Mouse (Mus musculus): Measurements from ENCODE around the gene Zswim1.

Gene Zswim1

DNA sequence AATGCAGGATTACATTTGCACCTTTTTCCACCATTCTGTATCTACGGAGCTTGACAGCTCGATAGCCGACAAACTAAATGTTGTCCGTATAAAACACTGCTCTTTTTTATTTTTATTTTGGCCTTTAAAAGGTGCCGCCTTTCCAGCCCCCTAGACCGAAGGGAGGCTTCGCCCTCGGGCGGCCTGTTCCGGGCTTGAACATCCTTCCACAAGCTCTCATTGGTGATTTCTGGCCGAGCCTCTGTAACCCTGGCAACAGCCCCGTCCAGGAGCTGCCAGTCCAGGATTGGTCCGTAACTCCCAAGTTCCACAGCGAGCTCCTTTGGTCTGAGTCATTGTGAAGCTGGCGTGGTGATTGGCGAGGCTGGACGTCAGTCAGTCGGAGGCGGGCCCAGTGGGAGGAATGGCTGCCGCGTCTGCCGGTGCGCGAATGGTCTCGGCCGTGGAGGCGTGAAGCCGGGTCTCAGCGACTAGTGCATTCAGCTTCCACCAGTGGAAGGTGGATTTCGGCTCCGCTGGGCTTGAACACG is at the start of gene Zswim1:
Gene Zswim1 (plus strand): TSS at position 51 of the 530 bp plus-strand sequence.
- DNase-seq (ENCODE audit: low spot score in 2 of 2): peak; percentile 99

DNA sequence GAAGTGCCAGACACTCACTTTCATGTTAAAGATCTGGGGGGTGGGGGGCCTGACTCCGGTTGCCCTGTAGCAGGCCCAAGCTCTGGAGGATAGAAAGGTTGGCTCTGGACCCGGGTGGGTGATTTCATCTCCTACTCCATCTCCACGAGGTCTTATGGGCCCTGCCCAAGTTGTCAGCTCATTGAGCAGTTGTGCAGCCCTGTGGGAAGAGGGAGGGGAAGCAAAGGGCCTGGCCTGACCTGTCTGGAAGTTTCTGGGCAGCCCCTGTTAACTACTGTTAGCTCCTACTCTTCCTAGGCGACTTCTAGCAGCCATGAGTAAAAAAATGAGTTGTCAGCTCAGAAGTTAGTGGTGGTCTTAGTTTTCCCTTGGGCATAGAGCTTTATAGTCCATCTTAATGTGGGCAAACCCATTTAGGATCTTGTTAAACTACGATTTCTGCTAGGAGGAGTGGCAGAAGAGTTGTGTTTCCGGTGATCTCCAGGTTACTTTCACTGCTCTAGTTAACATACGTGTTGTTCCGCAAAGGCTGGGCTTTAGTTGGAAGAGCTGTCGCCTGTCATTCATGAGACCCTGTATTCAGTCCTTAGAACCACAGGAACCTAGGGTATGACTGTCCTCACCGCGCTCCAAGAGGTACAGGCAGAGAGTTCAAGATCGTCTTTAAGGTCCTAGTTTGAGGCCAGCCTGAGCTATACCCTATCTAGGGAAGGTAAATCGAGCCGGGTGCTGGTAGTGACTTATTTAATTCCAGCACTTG is 49.1 kb upstream of the Zswim1 start:
- no peak for DNase-seq (ENCODE audit: low spot score in 2 of 2)

DNA sequence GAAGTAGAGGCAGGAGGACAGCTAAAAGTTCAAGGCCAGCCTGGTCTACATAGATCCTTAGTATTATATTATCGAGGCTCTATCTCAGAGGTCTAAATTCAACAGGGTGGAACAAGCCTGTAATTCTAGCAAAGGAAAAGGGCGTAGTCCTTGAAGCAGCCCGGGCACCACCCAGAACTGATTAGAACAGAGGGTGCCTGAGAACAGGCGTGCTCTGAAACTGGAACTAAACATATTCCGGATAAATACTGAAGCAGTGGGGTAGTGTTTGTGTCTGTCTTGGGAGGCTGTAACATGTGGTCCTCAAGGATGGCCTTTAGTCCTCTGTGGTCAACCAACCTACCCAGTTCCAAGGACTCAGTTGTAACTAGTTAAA is 48.5 kb upstream of the Zswim1 start:
- no peak for DNase-seq (ENCODE audit: low spot score in 2 of 2)

- DNase-seq (ENCODE audit: low spot score in 2 of 2): no peak
Observed at GRCm38 (mm10) chr2:164776130-164776529, 46.4 kb upstream of the Zswim1 start.

DNA sequence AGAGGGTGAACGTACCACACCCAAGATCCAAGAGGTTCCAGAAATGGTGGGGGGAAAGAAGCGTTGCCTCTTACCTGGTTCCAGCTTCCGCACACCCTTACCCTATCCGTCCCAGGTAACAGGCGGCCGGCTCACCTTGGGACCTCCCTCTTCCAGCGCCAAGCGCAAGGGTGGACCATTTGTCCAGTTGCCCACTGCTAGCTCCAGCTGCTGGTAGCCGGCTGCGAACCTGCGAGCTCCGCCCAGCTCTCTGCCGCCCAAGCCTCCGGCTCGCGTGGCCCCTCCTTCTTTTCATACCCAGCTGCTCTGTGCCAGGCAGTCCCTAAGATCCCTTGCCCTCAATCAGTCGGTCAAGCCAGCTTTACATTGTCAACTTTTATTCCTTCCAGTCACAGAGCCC is 45.7 kb upstream of the Zswim1 start:
- DNase-seq (ENCODE audit: low spot score in 2 of 2): no peak

DNA sequence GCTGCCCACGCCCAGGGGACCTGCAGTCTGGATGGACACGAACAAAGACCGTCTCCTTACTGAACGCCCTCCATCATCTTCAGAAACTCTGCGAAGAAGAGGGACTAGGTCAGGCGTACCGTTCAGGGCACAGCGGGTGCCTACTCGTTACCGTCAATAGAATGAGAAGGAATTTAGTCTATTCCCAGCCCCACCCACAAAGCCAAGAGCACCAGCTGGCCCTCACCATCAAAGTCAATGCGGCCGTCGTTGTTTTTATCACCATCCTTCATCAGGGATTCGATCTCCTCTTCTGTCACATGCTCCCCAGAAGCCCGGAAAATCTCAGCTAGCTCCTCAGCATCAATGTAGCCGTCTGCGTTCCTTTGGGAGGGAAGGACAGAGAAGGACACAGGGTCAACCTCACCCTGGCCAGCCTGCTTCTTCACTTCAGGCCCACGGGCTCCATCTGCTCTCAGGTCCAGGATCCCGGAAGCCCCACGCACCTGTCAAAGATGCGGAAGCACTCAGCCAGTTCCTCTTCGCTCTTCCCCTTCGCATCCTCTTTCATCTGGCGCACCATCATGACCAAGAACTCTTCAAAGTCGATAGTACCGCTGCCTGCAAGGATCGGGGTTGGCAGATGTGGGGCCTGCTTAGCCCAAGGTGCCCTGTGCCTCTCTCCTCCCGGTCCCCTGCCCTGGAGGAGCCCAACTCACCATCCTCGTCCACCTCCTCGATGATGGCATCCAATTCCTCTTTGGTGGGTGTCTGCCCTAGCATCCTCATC is 45.1 kb upstream of the Zswim1 start:
- DNase-seq (ENCODE audit: low spot score in 2 of 2): no peak

GRCm38 (mm10) chr2:164778015-164778287 is 44.5 kb upstream of the Zswim1 start:
- DNase-seq (ENCODE audit: low spot score in 2 of 2): no peak

- DNase-seq (ENCODE audit: low spot score in 2 of 2): no peak
Observed at GRCm38 (mm10) chr2:164778809-164779208, 43.7 kb upstream of the Zswim1 start.

DNA sequence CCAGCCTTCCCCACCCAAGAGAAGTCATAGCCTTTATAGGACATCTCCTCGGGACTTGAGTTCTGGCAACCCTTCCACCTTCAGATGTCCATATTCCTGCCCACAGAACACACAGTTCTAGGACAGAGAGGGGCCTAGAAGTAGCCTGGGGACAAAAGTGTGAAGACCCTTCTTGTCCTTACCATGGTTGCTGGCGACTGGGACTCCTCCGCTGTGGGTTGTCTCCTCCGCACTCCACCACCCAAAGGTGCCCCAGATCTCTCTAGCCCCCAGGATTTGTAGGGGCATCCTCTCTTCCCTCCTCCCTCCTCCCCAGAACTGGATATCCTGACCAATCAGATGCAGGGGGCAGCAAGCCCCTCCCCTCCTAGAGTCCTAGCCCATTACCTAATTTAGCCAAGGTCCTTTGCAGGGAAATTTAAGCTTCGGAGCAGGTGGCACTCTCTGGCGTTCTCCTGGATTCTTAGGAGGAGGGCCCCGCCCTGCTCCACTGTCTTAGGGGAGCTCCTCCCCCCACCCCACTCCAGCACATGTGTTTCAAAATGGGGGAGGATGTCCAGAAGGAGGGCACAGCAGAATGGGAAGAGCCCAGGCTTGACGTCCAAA is 42.9 kb upstream of the Zswim1 start, which contains the start of gene Tnnc2:
Gene Tnnc2 (minus strand): TSS at position 487 of the 606 bp plus-strand sequence.
- no peak for DNase-seq (ENCODE audit: low spot score in 2 of 2)

GRCm38 (mm10) chr2:164781876-164782275 is 40.6 kb upstream of the Zswim1 start:
- DNase-seq (ENCODE audit: low spot score in 2 of 2): no peak

DNA sequence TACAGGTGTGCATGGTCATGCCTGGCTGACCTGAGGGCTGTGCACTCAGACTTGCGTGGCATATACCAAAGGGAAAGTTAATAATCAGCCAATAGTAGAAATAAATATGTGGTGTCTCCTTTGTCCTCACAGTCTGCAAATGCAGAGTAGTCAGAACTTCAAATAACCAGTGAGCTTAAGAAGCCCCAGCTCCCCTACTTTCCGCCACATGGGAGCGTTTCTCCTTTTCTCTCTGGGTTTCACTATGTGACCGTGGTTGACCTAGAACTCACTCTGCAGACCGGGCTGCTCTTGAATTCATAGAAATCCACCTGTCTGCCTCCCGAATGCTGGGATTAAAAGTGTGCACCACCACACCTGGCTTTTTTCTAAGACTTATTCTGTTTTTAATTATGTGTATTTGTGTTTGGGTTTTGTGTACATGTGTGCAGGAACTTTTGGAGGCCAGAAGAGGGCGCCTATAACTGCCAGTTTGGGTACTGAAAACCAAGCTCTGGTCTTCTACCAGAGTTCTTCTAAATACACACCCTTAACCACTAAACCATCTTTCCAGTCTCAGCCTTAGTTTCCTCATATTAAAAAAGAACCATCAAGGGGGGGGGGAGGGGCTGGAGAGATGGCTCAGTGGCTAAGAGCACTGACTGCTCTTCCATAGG is 38.4 kb upstream of the Zswim1 start:
- DNase-seq (ENCODE audit: low spot score in 2 of 2): no peak

GRCm38 (mm10) chr2:164784869-164785420 is 37.5 kb upstream of the Zswim1 start:
- no peak for DNase-seq (ENCODE audit: low spot score in 2 of 2)

- peak; percentile 38 to 51 for DNase-seq (ENCODE audit: low spot score in 2 of 2)
Observed at GRCm38 (mm10) chr2:164785481-164786387, 36.8 kb upstream of the Zswim1 start, which contains the start of gene Snx21. TSS of gene Snx21 (plus strand) at chr2:164785823.

- DNase-seq (ENCODE audit: low spot score in 2 of 2): no peak
Observed at GRCm38 (mm10) chr2:164786388-164786885, 36.0 kb upstream of the Zswim1 start.

- DNase-seq (ENCODE audit: low spot score in 2 of 2): no peak
Observed at GRCm38 (mm10) chr2:164787032-164787431, 35.5 kb upstream of the Zswim1 start.

GRCm38 (mm10) chr2:164787779-164788178 is 34.7 kb upstream of the Zswim1 start:
- DNase-seq (ENCODE audit: low spot score in 2 of 2): no peak

DNA sequence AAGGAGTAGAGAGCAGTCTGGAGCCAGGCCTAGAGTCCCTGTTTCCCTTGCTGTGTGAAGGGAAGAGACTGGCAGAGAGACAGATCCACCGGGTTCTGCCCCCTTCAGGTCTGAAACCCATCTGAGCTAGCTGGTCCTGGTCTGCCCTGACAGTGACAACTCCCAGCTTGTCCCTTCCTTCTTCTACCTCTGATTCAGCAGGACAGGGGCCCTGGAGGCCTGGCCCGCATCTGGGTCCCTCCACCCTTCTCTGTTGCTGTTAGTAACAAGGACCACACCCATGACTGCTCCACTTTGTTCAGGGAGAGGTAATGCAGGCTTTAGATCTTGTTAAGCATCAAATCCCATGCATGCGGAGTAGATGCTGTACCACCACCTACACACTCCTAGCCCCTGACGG is 34.1 kb upstream of the Zswim1 start:
- no peak for DNase-seq (ENCODE audit: low spot score in 2 of 2)

- DNase-seq (ENCODE audit: low spot score in 2 of 2): no peak
Observed at GRCm38 (mm10) chr2:164790451-164790850, 32.0 kb upstream of the Zswim1 start.

- DNase-seq (ENCODE audit: low spot score in 2 of 2): no peak
Observed at GRCm38 (mm10) chr2:164791841-164792261, 30.6 kb upstream of the Zswim1 start.

DNA sequence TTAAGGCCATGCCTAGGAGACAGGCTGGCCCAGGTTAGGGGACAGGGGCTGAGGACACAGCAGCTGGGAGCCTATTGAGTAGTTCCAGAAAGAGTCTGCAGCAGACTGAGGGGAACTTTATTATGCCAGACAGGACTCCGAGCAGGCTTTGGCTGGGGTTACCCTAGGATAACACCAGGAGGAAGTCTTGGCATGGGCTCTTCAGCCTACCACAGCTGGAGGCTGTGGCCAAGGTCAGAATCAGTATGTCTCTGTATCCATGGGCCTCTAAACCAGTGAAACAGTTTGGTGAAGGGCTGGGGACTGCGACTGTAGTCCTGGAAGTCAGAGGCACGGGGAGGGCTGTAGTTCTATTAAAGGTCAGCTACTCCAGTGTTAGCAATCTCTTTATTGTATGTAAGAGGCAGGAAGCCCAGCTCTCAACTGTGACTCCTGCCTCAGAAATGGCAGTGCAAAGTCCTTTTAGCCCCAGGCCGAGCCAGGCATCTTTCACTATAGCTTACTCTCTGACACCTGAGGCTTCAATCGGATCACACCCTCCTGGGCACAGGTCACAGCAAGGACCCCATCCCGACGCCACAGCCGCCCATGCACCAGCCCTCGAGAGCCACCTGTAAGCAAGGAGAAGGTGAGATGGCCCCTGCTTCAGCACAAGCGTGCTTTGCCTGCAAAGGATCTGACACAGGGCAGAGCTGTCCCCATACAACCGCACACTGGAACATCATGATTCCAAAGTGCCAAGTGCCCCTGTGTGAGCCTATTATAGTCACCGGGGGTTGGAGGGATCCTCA is 29.9 kb upstream of the Zswim1 start:
- no peak for DNase-seq (ENCODE audit: low spot score in 2 of 2)
